In genomic region chr1:170800694-170801093, GRCm38 (mm10) we compare ENCODE assay signal across 24 mouse cellular contexts.
DNase-seq lines count a peak whose midpoint lies in the region; ATAC-seq and TF ChIP-seq lines count a peak whose summit lies in the region.
"Had no signal": no experiment of that assay in that cellular context is flagged by ENCODE, and none has a peak within 500 bp of the region (broad histone marks: within the 10 kb centered on the region; RNA-seq: fewer than 3 reads in every experiment).

No protein-coding gene starts in this region.

- H3K4me3 ChIP-seq in thymus, adult 2 months (ENCODE audit: control insufficient read depth, insufficient read depth, low read length), result no peak overlapping the region
- no peak overlapping the region for H3K4me3 ChIP-seq in G1E (ENCODE audit: low read depth, low read length)
- no peak overlapping the region for H3K4me3 ChIP-seq in forebrain, embryonic 10.5 days
- H3K4me3 ChIP-seq: embryonic facial prominence, embryonic 13.5 days; forebrain, embryonic 13.5 days; hindbrain, embryonic 13.5 days had no signal

- 5% methylated on average over 3 of the region's 3 CpGs for WGBS in thymus, adult 2 months
- 91% methylated on average over 3 of the region's 3 CpGs for WGBS in forebrain, embryonic 10.5 days

- ATAC-seq in G1E (ENCODE audit: extremely low read depth, insufficient number of reproducible peaks, low FRiP score, poor library complexity, severe bottlenecking), result 0 out of 2 replicates have a peak, but pooled peaks have one; percentile 22
- no peak for ATAC-seq in monocyte, adult 5-6 weeks (replicated peaks; ENCODE audit: insufficient number of reproducible peaks, low FRiP score, low TSS enrichment, poor library complexity, severe bottlenecking)
- no peak for ATAC-seq in granulocyte monocyte progenitor cell, adult 5-6 weeks (replicated peaks; ENCODE audit: poor library complexity, severe bottlenecking)
- ATAC-seq: activated CD4-positive, CD25-positive, alpha-beta regulatory T cell, adult 4 months; forebrain, embryonic 13.5 days; forebrain, postnatal 0 days; hindbrain, postnatal 0 days; intestine, embryonic 16.5 days; Patski had no signal

- no peaks in the 10 kb centered on the region for H3K9me3 ChIP-seq in G1E (replicated peaks)
- H3K9me3 ChIP-seq in forebrain, embryonic 10.5 days, result no peaks in the 10 kb centered on the region
- H3K9me3 ChIP-seq: embryonic facial prominence, embryonic 13.5 days; forebrain, embryonic 13.5 days; hindbrain, embryonic 13.5 days had no signal

- DNase-seq in thymus, adult 2 months, result peak; percentile 22
- DNase-seq in thymus, adult 18-20 months, result no peak
- DNase-seq in A20 (ENCODE audit: low read depth, low spot score), result peak; percentile 74
- no peak for DNase-seq in G1E (ENCODE audit: low spot score)
- peak; percentile 16 for DNase-seq in naive thymus-derived CD4-positive, alpha-beta T cell, adult 2 months (ENCODE audit: low read depth)
- no peak for DNase-seq in forebrain, embryonic 10.5 days (ENCODE audit: extremely low spot score, low spot score)
- DNase-seq: adrenal gland, postnatal 14 days; B cell, adult 2 months; cerebellum, adult 11-12 months; cerebellum, adult 9-10 months; cerebellum, postnatal 25 days; forebrain, postnatal 0 days; gastrocnemius, postnatal 14 days; heart, postnatal 10 days; heart, postnatal 4 days had no signal

- H3K4me1 ChIP-seq in thymus, adult 2 months (replicated peaks; ENCODE audit: control insufficient read depth, insufficient read depth, low read length), result peaks cover 6% of the 10 kb centered on the region
- H3K4me1 ChIP-seq in G1E (ENCODE audit: insufficient read depth, low read depth, low read length), result peaks cover 16% of the 10 kb centered on the region
- peaks cover 8% of the 10 kb centered on the region for H3K4me1 ChIP-seq in forebrain, embryonic 10.5 days
- H3K4me1 ChIP-seq: forebrain, embryonic 13.5 days; hindbrain, embryonic 13.5 days had no signal

- no peaks in the 10 kb centered on the region for H3K27me3 ChIP-seq in thymus, adult 2 months (ENCODE audit: control insufficient read depth, insufficient read depth, low read length)
- no peaks in the 10 kb centered on the region for H3K27me3 ChIP-seq in G1E (ENCODE audit: insufficient read depth, low read length)
- H3K27me3 ChIP-seq in forebrain, embryonic 10.5 days (ENCODE audit: poor library complexity, severe bottlenecking), result peaks cover 9% of the 10 kb centered on the region
- H3K27me3 ChIP-seq: embryonic facial prominence, embryonic 13.5 days; forebrain, embryonic 13.5 days; hindbrain, embryonic 13.5 days; Patski had no signal

- no peak overlapping the region for H3K27ac ChIP-seq in thymus, adult 2 months (ENCODE audit: control insufficient read depth, insufficient read depth, low read length)
- no peak overlapping the region for H3K27ac ChIP-seq in forebrain, embryonic 10.5 days
- H3K27ac ChIP-seq: embryonic facial prominence, embryonic 13.5 days; forebrain, embryonic 13.5 days; hindbrain, embryonic 13.5 days; hindbrain, postnatal 0 days had no signal

- H3K36me3 ChIP-seq in thymus, adult 2 months (ENCODE audit: control insufficient read depth, insufficient read depth, low read length), result no peaks in the 10 kb centered on the region
- H3K36me3 ChIP-seq in G1E (replicated peaks), result peaks cover 51% of the 10 kb centered on the region
- peaks cover 3% of the 10 kb centered on the region; the same call in 1 of the 2 replicates for H3K36me3 ChIP-seq in forebrain, embryonic 10.5 days (replicated peaks)

- no peak for TF ChIP-seq CTCF in thymus, adult 2 months (IDR thresholded peaks at IDR 0.05; ENCODE audit: borderline replicate concordance, control insufficient read depth, extremely low read depth, insufficient read depth, low read length, poor library complexity)
- TF ChIP-seq CTCF in G1E (IDR thresholded peaks at IDR 0.05; ENCODE audit: low read depth, low read length), result no peak

- no peak for TF ChIP-seq POLR2A in thymus, adult 2 months (IDR thresholded peaks at IDR 0.05; ENCODE audit: control insufficient read depth, extremely low read depth, insufficient read depth, low read length, poor library complexity)

Comparison
In these comparisons a context has a peak if more than half of its experiments do, and no peak if none do; other contexts are left out.
1. DNase-seq: peak in thymus, adult 2 months (single experiment), A20 (single experiment) and naive thymus-derived CD4-positive, alpha-beta T cell, adult 2 months (single experiment); none in thymus, adult 18-20 months (0 of 2), G1E (single experiment) and forebrain, embryonic 10.5 days (single experiment).